Mouse (Mus musculus) liver, adult 2 months (tissue): ENCODE results near the gene Bok.
A peak's percentile ranks its signal among the peaks of the same experiment; 100 is the strongest.

ENCODE experiments used
- CTCF ChIP-seq: fragments of 200-500 bp; IDR thresholded peaks from 2 replicates; pipeline ENCODE4 v1.5.1; 2011; ENCODE audit warnings: low read depth, low read length, control low read depth
- POLR2A ChIP-seq: fragments of 200-500 bp; IDR thresholded peaks from 2 replicates; pipeline ENCODE4 v1.6.1; 2011; ENCODE audit warnings: low read length, control low read depth; ENCODE audit not compliant: insufficient read depth; ENCODE audit errors: extremely low read depth

GRCm38 (mm10) chr1:93685401-93686244 lies at the start of gene Bok:
- TF ChIP-seq CTCF, result no peak
- TF ChIP-seq POLR2A, result 0 out of 2 replicates have a peak, but pooled peaks have one; percentile 28
